Mouse (Mus musculus): ENCODE measurements around the gene Kcnc3.
A peak's percentile ranks its signal among the peaks of the same experiment; 100 is the strongest.

The Kcnc3 gene

DNA sequence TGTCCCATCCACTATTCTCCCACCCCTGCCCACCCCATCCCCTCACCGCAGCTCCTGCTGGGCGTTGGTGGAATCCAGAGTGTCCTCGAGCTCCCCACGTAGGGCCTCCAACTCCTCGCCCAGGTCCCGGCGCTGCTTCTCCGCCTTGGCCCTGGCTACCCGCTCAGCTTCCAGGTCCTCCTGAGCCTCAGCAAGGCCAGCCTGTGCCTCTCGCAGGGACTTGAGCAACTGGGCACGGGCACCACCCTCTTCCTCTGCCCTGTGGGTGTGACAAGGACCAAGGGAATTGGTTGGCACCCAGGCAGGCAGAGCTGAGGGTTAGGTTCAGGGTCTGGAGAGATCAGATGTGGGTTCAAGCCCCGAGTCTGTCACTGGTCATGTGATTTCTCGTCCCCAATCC lies 36.5 kb downstream of the Kcnc3 start:
- no peak for DNase-seq (ENCODE audit: low read depth, low spot score)

DNA sequence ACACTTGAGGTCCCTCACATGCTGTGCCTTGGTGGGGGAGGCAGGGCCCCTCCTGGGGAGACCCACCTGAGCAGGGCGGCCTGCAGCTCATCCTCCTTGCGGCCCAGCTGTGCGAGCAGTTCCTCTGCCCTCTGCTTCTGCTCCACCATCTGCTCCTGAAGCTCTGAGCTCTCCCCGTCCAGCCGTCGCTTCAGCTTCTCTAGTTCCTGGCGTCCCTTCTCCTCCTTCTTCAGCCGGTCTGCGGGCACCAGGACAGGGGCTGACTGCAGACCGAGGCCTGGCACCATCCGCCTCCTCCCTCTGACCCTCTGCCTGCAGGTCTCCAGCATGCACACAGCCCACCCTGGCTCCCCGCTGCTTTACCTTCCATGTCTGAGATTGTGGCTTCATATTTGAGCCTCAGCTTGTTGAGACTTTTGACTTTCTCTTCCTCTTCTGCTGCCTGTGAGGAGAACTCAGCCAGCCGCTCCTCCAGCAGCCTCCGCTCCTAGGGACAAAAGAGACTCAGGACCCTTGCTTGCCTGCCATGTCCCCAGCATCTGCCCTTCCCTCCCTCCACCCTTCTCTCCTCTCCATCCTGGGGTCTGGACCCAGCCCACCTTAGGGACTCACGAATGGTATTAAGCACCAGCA lies 38.1 kb downstream of the Kcnc3 start:
- peak; percentile 65 for DNase-seq (ENCODE audit: low read depth, low spot score)

DNA sequence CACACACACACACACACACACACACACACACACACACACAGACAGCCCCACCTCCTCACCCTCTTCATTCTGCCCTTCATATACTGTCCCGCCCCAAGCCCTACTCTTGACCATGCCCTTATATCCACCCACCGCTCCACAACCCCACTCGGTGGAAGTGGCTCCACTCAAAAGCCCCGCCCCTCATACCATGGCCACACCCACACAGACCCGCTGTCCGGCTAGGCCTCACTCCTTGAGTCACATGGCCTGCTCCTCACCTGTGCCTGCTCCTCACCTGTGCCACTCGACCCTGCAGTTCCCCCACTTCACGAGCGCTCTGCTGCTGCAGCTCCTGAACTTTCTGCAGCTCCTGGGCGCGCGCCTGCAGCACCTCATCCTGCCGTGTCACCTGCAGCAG lies 40.0 kb downstream of the Kcnc3 start:
- no peak for DNase-seq (ENCODE audit: low read depth, low spot score)

DNA sequence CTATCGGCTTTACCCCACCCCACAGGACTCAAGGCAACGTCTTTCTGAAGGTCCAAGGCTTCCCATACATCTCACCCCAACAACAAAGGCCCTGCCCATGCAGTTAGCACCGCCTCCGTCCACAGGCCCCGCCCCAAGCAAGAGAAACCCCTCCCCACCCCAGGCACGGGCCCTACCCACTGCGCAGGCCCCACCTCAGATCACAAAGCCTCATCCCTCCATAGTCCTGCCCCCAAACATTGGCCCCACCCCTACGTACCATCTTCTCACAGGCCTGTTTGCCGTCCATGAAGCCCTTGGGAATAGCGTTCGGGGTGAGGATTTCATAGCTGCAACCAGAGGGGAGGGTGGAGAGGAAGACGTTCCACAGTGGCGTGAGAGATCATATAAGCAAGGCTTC lies 42.2 kb downstream of the Kcnc3 start:
- no peak for DNase-seq (ENCODE audit: low read depth, low spot score)

DNA sequence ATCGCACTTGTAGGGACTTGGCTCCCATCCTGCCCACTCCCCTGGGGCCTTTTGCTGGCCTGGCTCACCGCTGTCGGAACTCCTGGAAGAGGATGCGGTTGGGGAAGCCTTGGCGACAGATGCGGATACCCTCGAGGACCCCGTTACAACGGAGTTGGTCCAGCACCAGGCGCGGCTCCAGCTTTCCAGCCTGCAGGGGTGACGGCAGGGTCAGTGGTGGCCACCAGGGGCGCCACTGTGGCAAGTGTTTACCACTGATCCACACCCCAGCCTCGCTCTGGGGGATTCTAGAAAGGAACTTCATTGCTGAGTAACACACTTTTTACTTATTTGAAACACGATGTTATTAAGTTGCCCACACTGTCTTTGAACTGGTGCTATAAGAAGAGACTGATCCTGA lies 42.9 kb downstream of the Kcnc3 start:
- DNase-seq (ENCODE audit: low read depth, low spot score): no peak

DNA sequence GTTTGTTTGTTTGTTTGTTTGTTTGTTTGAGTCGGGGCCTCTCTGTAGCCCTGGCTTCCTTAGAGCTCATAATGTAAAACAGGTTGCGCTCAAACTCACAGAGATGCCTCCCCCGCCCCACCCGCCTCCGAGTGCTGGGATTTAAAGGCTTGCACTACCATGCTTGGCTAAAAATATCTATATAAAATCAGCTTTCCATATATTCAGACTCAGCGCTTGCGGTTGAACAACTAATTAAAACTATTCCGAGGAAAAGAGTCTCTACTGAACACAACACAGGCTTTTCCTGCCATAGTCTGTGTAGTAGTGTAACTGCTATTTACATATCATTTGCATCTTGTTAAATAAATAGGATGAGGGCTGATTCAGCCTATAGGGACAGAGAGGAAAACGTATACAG lies 46.2 kb downstream of the Kcnc3 start:
- DNase-seq (ENCODE audit: low read depth, low spot score): no peak

DNA sequence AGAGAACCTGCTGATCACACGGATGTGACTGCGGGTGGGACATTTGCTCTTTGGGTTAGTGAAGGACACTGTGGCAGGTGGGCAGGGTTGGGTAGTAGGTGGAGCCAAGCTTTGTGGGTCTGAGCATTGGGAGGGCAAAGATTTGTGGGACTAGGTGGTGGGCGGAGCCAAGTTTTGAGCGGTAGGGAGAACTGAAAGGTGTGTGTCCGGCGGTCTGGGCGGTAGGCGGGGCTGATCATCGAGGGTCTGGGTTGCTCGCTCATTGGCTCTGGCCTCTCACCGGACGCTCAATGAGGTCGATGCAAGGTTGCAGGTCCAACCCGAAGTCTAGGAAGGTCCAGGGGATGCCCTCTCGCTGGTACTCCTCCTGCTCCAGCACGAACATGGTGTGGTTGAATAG lies 48.2 kb downstream of the Kcnc3 start:
- peak; percentile 19 for DNase-seq (ENCODE audit: low read depth, low spot score)

DNA sequence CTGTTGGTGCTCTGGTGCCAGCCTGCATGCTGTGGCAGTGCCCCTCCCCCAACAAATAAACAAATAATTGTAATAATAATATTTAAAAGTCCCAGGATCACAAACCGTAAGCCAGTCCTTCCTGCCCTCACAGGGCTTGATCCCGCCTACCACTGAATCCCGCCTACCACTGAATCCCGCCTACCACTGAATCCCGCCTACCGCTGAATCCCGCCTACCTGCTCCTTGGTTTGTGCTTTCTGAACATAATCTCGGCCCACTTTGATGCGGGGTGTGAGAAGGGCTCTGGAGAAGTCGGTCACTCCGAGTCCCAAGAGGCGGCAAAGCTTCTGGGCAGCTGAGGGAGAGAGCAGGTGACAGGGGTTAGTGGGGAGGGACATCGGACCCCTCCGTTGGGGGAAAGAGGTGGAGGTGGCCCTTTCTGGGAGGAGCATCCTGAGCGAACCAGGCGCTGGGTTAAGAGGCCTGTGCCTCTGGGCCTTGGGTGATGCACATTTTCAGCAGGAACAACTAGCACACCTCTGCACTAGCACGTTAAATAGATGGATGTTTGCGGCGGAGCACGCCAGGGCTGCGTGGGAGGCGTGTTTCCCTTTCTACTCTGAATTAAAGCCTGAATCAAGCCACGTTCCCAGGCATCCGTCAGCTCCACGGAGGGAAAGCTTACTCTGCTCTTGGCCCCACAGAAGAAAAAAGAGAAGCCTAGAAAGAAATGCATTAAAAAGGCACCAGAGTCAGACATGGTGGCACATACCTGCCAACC lies 50.6 kb downstream of the Kcnc3 start:
- DNase-seq (ENCODE audit: low read depth, low spot score): no peak

DNA sequence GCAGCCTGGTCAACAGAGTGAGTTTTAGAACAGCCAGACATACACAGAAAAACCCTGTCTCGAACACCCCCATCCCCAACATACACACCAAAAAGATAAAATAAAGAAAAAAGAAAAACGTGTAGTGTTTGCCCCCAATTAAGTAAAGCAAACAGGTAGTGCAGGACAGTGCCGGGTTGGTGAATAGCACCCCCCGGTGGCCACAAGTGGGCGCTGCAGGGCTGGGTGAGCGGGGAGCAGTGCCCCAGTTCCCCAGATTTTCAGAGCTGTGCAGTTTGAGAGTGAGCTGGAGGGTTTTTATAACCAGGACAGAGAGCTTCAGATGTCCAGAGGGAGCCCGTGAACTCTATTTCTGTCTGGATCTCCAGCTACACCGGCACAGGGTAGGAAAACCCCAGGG lies 51.4 kb downstream of the Kcnc3 start:
- peak; percentile 76 for DNase-seq (ENCODE audit: low read depth, low spot score)

DNA sequence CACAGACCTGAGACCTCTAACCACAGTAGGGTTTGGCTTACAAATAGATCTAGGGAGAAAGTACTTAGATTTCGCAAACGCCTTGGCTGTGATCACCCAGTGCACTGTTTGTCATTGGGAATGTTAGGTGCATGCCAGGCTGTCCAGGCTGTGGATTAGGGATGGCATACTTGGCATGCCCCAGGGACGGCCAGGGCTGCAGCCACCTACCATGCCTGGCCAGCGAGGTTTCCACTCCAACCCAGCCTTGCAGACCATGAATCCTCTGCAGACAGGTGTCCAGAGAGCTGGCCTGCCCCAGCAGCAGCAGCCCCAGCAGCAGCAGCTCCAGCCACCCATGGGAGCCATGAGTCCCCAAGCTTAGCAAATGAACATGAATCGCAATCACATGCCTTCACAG lies 54.8 kb downstream of the Kcnc3 start:
- DNase-seq (ENCODE audit: low read depth, low spot score): no peak

DNA sequence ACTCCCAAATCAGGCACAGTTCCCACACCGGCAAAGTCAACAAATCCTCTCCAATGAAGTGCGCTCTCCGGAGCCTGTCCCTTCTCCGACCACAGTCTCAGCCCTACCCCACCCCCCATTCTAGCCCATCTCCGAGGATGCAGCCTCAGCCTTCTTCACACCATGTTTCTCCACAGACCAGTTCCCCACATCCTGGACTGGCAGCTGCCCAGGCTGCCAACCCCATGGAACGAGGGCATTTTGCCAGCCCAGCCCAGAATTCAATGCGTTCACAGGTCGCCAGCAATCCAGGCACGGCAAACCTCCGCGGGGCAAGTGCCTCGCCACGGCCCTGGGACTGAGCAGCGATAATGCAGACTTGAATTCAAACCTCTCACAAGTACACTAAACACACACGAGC lies 55.5 kb downstream of the Kcnc3 start:
- no peak for DNase-seq (ENCODE audit: low read depth, low spot score)

DNA sequence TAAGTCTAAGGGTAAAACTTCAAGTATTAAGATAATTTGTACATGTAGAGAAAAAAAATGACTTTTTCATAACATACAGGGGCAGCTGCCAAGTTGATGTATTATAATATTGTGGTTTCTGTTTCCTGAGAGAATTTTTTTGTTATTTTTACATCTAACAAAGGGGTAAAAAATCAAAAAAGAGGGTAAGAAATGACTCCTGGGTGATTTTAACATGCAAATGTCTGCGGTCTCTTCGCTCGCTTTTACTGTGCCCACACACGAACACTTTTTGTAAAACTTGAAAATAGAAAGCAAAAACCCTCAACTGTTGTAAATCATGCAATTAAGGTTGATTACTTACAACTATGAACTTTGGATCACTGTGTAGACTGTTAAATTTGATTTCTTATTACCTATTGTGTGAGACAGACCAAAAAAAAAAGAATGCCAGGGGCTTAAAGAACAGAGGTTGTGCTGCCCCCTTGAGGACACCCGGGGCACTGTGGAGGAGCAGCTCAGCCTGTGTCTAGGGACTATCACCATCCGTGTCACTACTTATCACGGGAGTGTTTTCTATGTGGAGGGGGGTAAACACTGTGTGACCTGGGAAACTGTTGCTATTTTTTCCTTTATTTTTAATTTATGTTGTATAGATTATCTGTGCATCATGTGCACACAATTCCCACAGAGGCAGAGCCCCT lies 56.7 kb downstream of the Kcnc3 start:
- DNase-seq (ENCODE audit: low read depth, low spot score): peak; percentile 88

DNA sequence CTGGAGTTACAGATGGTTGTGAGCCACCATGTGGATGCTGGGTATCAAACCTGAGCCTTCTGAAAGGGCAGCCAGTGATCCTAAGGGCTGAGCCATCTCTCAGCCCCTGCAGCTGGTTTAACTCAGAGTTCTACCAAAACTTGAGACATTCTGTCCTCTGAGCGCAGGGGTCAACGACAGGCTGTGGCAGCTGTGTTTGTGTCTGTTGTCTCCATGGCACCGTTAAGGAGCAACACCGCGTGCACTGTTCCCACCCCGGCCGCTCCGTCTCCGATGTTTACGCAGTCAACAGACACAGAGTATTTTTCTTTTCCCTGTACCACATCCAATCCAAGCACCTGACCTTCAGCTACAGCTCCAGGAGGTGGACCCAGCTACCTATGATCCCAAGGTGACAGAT lies 57.3 kb downstream of the Kcnc3 start:
- DNase-seq (ENCODE audit: low read depth, low spot score): no peak

DNA sequence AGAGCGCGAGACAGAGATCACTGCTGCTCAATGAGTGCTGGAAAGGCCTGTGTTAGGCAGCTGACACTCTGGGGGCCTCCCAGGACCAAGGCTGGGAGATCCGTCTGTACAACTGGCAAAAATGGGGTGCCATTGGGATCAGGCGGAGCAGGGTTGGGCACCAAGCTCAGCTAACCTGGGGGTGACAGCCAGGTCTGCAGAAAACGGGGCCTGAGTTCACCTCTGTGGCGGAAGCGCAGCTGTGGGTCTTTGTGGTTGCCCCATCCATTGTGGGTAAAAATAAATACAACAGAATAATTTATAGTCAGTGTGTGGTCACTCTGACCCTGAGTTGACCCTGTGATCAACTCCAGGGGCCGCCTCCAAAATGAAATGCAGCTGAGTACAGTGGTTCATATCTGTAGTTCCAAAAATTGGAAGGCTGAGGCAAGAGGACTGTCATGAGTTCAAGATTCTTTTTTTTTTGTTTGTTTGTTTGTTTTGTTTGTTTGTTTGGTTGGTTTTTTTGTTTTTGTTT lies 58.7 kb downstream of the Kcnc3 start:
- peak; percentile 72 for DNase-seq (ENCODE audit: low read depth, low spot score)

DNA sequence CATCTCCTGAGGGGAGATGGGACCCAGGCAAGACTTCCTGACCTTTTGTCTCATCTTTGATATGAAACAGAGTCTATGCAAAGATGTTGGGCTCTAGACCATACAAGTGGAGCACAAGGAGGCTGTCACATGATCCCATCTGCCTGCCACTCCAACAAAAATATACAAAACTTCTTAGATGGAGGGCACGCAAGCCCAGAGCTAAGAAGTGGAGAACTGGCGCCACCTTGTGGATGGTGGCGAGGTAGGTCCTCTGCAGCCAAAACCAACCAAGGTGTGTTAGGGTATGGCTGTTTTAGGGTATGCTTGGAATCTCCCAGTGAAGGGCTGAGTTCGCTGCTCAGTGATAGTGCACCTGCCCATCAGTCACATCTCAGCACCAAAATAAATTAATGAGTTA lies 59.5 kb downstream of the Kcnc3 start:
- peak; percentile 88 for DNase-seq (ENCODE audit: low read depth, low spot score)

DNA sequence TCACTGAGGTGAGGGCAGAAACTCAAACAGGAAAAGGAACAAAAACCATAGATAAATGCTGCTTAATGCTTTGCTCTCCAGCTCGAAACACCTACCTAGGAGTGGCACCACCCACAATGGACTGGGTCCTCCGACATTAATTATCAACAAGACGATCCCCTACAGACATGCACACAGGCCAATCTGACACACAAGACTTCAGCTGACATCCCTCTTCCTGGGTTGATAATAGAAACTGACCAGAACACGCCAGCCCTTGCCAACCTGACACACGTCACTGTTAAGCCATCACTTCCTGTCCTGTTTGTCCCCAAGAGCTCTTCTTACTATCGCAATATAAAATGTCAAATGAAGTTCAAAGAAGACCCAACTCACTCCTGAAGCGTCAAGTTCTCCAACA lies 61.0 kb downstream of the Kcnc3 start:
- no peak for DNase-seq (ENCODE audit: low read depth, low spot score)

DNA sequence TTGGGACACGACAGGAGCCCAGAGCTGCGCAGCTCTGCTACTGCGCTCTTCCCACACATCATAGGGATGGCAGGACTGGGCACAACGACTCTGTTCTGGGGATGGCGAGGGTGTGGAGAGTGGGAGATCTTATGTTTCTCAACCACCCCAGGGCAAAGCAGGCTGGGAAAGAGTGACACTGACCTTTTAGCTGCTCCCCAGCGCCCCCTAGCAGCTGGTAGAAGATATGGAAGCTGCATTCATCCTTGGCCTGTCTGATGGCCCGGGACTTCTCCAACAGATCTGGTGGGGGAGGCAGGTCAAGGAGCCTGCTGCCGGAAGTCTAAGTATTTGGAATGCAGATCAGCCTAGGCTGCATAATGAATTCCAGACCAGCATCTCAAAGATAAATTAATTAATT lies 63.3 kb downstream of the Kcnc3 start:
- DNase-seq (ENCODE audit: low read depth, low spot score): peak; percentile 68

Data from A20 (cell line).